Mouse (Mus musculus) kidney, embryonic 15.5 days (tissue): ENCODE measurements around the gene Pard3. TPM values are rescaled to one million over a fixed set of nuclear protein-coding genes. Genes with fewer than 3 reads are reported as not detected.

Experiments used
- ATAC-seq: fragments of 200-750 bp; cut with Nextera tagmentation; replicated peaks from 2 replicates; pipeline ENCODE4 v1.8.0; 2017; ENCODE audit warnings: moderate TSS enrichment; ENCODE audit not compliant: low FRiP score
- H3K27ac ChIP-seq: fragments of 300-500 bp; sonication (generic); 2 replicates; pipeline ENCODE4 v1.5.1; 2015; ENCODE audit warnings: mild to moderate bottlenecking, inconsistent platforms
- H3K27me3 ChIP-seq: fragments of 300-500 bp; sonication (generic); 2 replicates; pipeline ENCODE4 v1.6.1; 2015; ENCODE audit warnings: inconsistent platforms
- H3K36me3 ChIP-seq: fragments of 300-500 bp; sonication (generic); 2 replicates; pipeline ENCODE4 v1.6.1; 2015; ENCODE audit warnings: inconsistent platforms
- H3K4me1 ChIP-seq: fragments of 300-500 bp; sonication (generic); 2 replicates; pipeline ENCODE4 v1.6.1; 2015; ENCODE audit warnings: inconsistent platforms
- H3K4me2 ChIP-seq: fragments of 300-500 bp; sonication (generic); 2 replicates; pipeline ENCODE4 v1.6.1; 2015; ENCODE audit warnings: moderate library complexity, mild to moderate bottlenecking, inconsistent platforms
- H3K4me3 ChIP-seq: fragments of 300-500 bp; sonication (generic); replicated peaks from 2 replicates; pipeline ENCODE4 v1.5.1; 2015; ENCODE audit warnings: mild to moderate bottlenecking, inconsistent platforms
- H3K9ac ChIP-seq: fragments of 300-500 bp; sonication (generic); 2 replicates; pipeline ENCODE4 v1.6.1; 2015; ENCODE audit warnings: mild to moderate bottlenecking, inconsistent platforms
- H3K9me3 ChIP-seq: fragments of 300-500 bp; sonication (generic); replicated peaks from 2 replicates; pipeline ENCODE4 v1.6.1; 2016; ENCODE audit warnings: inconsistent platforms
- WGBS: fragments of 180-500 bp; shearing (Covaris S2); methylation state at CpG from one replicate; pipeline ENCODE4 v1.1.7; 2015; ENCODE audit warnings: mixed read lengths; 5-methylcytosine and 5-hydroxymethylcytosine counted together
- polyA plus RNA-seq: library from polyadenylated mRNA; unstranded; fragments of >200 nt; fragmentation: Nextera tagmentation; extraction: Ambion mirVana; gene quantifications from 2 replicates; pipeline ENCODE4 v1.2.1, GENCODE M21; 2015

Pard3 gene
- polyA plus RNA-seq, 1 experiment from 2014 or later = 27.5 TPM

- H3K4me2 ChIP-seq = peak overlapping the region; percentile 80
- no peaks in the 10 kb centered on the region for H3K36me3 ChIP-seq
- peak overlapping the region; percentile 92 for H3K9ac ChIP-seq
- H3K4me1 ChIP-seq = peaks cover 36% of the 10 kb centered on the region
- peak overlapping the region; percentile 87 for H3K4me3 ChIP-seq
- no peaks in the 10 kb centered on the region for H3K27me3 ChIP-seq
- peak; percentile 73 for ATAC-seq
- H3K9me3 ChIP-seq = no peaks in the 10 kb centered on the region
- H3K27ac ChIP-seq = peak overlapping the region; percentile 96
- under 1% methylated on average over 79 of the region's 80 CpGs for WGBS
These were observed 844 bp downstream of the Pard3 start for GRCm38 (mm10) chr8:127064361-127065112.

GRCm38 (mm10) chr8:127065113-127065473 is 1.4 kb downstream of the Pard3 start:
- Histone ChIP-seq H3K27me3 (no peaks in the 10 kb centered on the region), H3K9me3 (no peaks in the 10 kb centered on the region), H3K36me3 (no peaks in the 10 kb centered on the region), H3K4me3 (peak overlapping the region; percentile 87), H3K4me1 (peaks cover 42% of the 10 kb centered on the region), H3K9ac (peak overlapping the region; percentile 92), H3K27ac (peak overlapping the region; percentile 96), H3K4me2 (peak overlapping the region; percentile 80)
- ATAC-seq = no peak
- WGBS = 5% methylated on average over 10 of the region's 10 CpGs

GRCm38 (mm10) chr8:127065791-127066190 is 2.1 kb downstream of the Pard3 start:
- Histone ChIP-seq H3K9me3 (no peaks in the 10 kb centered on the region), H3K4me1 (peaks cover 49% of the 10 kb centered on the region), H3K9ac (no peak overlapping the region), H3K27me3 (no peaks in the 10 kb centered on the region), H3K36me3 (no peaks in the 10 kb centered on the region), H3K27ac (no peak overlapping the region), H3K4me2 (peak overlapping the region; percentile 80), H3K4me3 (peak overlapping the region; percentile 87)
- ATAC-seq = no peak
- WGBS = 40% methylated on average over 1 of the region's 1 CpGs

- Histone ChIP-seq H3K27ac (no peak overlapping the region), H3K4me1 (peaks cover 54% of the 10 kb centered on the region), H3K4me3 (no peak overlapping the region), H3K27me3 (no peaks in the 10 kb centered on the region), H3K36me3 (no peaks in the 10 kb centered on the region), H3K9me3 (no peaks in the 10 kb centered on the region), H3K4me2 (no peak overlapping the region), H3K9ac (no peak overlapping the region)
- ATAC-seq = no peak
These were observed 2.8 kb downstream of the Pard3 start for GRCm38 (mm10) chr8:127066501-127066900.

GRCm38 (mm10) chr8:127068719-127069118 is 5.0 kb downstream of the Pard3 start:
- H3K4me1 ChIP-seq = peaks cover 55% of the 10 kb centered on the region
- no peak overlapping the region for H3K27ac ChIP-seq
- no peaks in the 10 kb centered on the region for H3K36me3 ChIP-seq
- 85% methylated on average over 3 of the region's 3 CpGs for WGBS
- H3K9ac ChIP-seq = no peak overlapping the region
- ATAC-seq = no peak
- no peak overlapping the region for H3K4me2 ChIP-seq
- no peaks in the 10 kb centered on the region for H3K27me3 ChIP-seq
- H3K4me3 ChIP-seq = no peak overlapping the region
- H3K9me3 ChIP-seq = no peaks in the 10 kb centered on the region

GRCm38 (mm10) chr8:127070225-127070624 is 6.5 kb downstream of the Pard3 start:
- H3K27ac ChIP-seq = peak overlapping the region; percentile 48; the same call in 1 of the 2 replicates
- ATAC-seq = peak; percentile 56; the same call in 1 of the 2 replicates

GRCm38 (mm10) chr8:127073052-127073618 is 9.4 kb downstream of the Pard3 start:
- H3K9me3 ChIP-seq = no peaks in the 10 kb centered on the region
- H3K36me3 ChIP-seq = no peaks in the 10 kb centered on the region
- H3K4me1 ChIP-seq = peaks cover 59% of the 10 kb centered on the region
- no peak overlapping the region for H3K27ac ChIP-seq
- no peak overlapping the region for H3K9ac ChIP-seq
- H3K4me2 ChIP-seq = no peak overlapping the region
- ATAC-seq = no peak
- no peak overlapping the region for H3K4me3 ChIP-seq
- no peaks in the 10 kb centered on the region for H3K27me3 ChIP-seq
- 43% methylated on average over 5 of the region's 5 CpGs for WGBS

More at GRCm38 (mm10) chr8:127070225-127070624, 6.5 kb downstream of the Pard3 start:
- Histone ChIP-seq H3K27me3 (no peaks in the 10 kb centered on the region), H3K4me2 (no peak overlapping the region), H3K4me3 (no peak overlapping the region), H3K9me3 (no peaks in the 10 kb centered on the region), H3K4me1 (peaks cover 58% of the 10 kb centered on the region), H3K9ac (no peak overlapping the region), H3K36me3 (no peaks in the 10 kb centered on the region)
- WGBS = 55% methylated on average over 3 of the region's 3 CpGs

- H3K9ac ChIP-seq = no peak overlapping the region
- WGBS = 64% methylated on average over 7 of the region's 7 CpGs
- H3K27me3 ChIP-seq = no peaks in the 10 kb centered on the region
- no peaks in the 10 kb centered on the region for H3K36me3 ChIP-seq
- H3K9me3 ChIP-seq = no peaks in the 10 kb centered on the region
- H3K4me3 ChIP-seq = peak overlapping the region; percentile 10; the same call in 1 of the 2 replicates
- 0 out of 2 replicates have a peak overlapping the region, but pooled peaks have one; percentile 15 for H3K4me2 ChIP-seq
- 0 out of 2 replicates have a peak overlapping the region, but pooled peaks have one; percentile 39 for H3K27ac ChIP-seq
- peaks cover 61% of the 10 kb centered on the region for H3K4me1 ChIP-seq
- peak; percentile 87 for ATAC-seq
These were observed 12.8 kb downstream of the Pard3 start for GRCm38 (mm10) chr8:127076511-127076910.

GRCm38 (mm10) chr8:127079244-127079805 is 15.6 kb downstream of the Pard3 start:
- 32% methylated on average over 5 of the region's 5 CpGs for WGBS
- Histone ChIP-seq H3K4me1 (peaks cover 50% of the 10 kb centered on the region), H3K27ac (no peak overlapping the region), H3K27me3 (no peaks in the 10 kb centered on the region), H3K9ac (no peak overlapping the region), H3K4me2 (no peak overlapping the region), H3K9me3 (no peaks in the 10 kb centered on the region), H3K4me3 (no peak overlapping the region), H3K36me3 (no peaks in the 10 kb centered on the region)
- ATAC-seq = no peak; the same call in 1 of the 2 replicates

GRCm38 (mm10) chr8:127081297-127081696 is 17.6 kb downstream of the Pard3 start:
- no peak for ATAC-seq
- no peak overlapping the region for H3K4me2 ChIP-seq
- H3K36me3 ChIP-seq = no peaks in the 10 kb centered on the region
- H3K4me1 ChIP-seq = peaks cover 41% of the 10 kb centered on the region
- 70% methylated on average over 3 of the region's 3 CpGs for whole genome bisulfite sequencing
- H3K9ac ChIP-seq = no peak overlapping the region
- no peak overlapping the region for H3K4me3 ChIP-seq
- no peak overlapping the region for H3K27ac ChIP-seq
- H3K9me3 ChIP-seq = no peaks in the 10 kb centered on the region
- H3K27me3 ChIP-seq = no peaks in the 10 kb centered on the region

GRCm38 (mm10) chr8:127082486-127082885 is 18.8 kb downstream of the Pard3 start:
- WGBS = 91% methylated on average over 2 of the region's 2 CpGs
- Histone ChIP-seq H3K9me3 (no peaks in the 10 kb centered on the region), H3K27ac (no peak overlapping the region), H3K36me3 (no peaks in the 10 kb centered on the region), H3K4me1 (peaks cover 29% of the 10 kb centered on the region), H3K4me2 (no peak overlapping the region), H3K4me3 (no peak overlapping the region), H3K27me3 (no peaks in the 10 kb centered on the region), H3K9ac (no peak overlapping the region)
- ATAC-seq = no peak

- no peak for ATAC-seq
- H3K27ac ChIP-seq = no peak overlapping the region
- H3K27me3 ChIP-seq = no peaks in the 10 kb centered on the region
- no peak overlapping the region for H3K9ac ChIP-seq
- 82% methylated on average over 6 of the region's 6 CpGs for WGBS
- H3K4me2 ChIP-seq = no peak overlapping the region
- peaks cover 35% of the 10 kb centered on the region for H3K4me1 ChIP-seq
- H3K36me3 ChIP-seq = no peaks in the 10 kb centered on the region
- H3K9me3 ChIP-seq = no peaks in the 10 kb centered on the region
- H3K4me3 ChIP-seq = no peak overlapping the region
These were observed 20.9 kb downstream of the Pard3 start for GRCm38 (mm10) chr8:127084565-127084964.
